Mouse (Mus musculus): Measurements from ENCODE around the gene Icam4. TPM values are rescaled to one million over a fixed set of nuclear protein-coding genes. Genes with fewer than 3 reads are reported as not detected.
A peak's percentile ranks its signal among the peaks of the same experiment; 100 is the strongest.

The Icam4 gene
- polyA plus RNA-seq, 1 experiment from 2014 or later: 172 TPM

DNA sequence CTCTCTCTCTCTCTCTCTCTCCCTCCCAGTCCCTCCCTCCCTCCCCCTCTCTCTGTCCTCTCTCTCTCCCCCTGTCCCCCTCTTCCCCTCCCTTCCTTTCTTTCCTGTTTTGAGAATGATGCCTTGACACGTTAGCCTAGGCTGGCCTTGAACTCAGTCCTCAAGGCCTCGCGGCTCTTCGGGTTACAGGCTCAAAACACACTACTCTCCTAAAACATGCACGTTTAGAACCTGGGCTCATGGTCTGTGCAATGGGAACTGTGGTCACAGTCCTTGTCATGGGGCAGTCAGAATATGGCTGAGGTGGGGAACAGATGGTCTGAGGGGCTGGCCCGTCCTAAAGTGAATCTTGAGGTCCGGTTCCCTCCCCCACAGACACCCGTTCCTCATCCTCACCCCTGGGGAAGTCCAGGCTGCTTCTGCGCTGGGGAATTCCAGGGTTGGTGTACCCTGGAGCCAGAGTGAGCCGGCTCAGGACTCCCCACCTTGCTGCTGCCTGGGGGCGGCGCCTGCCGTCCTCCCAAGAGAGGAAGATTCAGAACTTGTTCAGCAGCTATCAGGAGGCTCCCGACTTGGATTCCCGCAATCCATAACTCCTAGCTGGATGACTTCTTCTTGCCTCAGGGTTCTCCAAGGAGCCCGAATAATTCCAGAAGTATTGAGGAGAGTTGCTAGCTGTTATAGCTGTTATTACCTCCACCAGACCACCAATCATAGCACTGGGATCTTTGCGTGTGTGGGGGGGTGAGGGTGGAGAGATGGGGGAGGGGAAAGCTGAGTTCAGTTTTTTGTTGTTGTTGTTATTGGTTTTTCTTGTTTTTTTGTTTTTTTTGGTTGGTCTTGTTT is 12.6 kb upstream of the Icam4 start:
- H3K36me3 ChIP-seq (ENCODE audit: control insufficient read depth, insufficient read depth): no peaks in the 10 kb centered on the region
- H3K4me1 ChIP-seq (ENCODE audit: control insufficient read depth, low read depth, low read length): peaks cover 25% of the 10 kb centered on the region
- no peak for ATAC-seq (ENCODE audit: low read depth)
- H3K27ac ChIP-seq (ENCODE audit: low read length): no peak overlapping the region
- peak overlapping the region; percentile 67 for H3K4me2 ChIP-seq (ENCODE audit: low read depth, low read length)
- WGBS (ENCODE audit: insufficient replicate concordance): 3% methylated on average over 17 of the region's 17 CpGs
- H3K4me3 ChIP-seq (ENCODE audit: low read depth, low read length): peak overlapping the region; percentile 58
- peaks cover 41% of the 10 kb centered on the region for H3K27me3 ChIP-seq (ENCODE audit: control insufficient read depth, insufficient read depth, low read depth, low read length)
- no peaks in the 10 kb centered on the region for H3K9me3 ChIP-seq (replicated peaks; ENCODE audit: control insufficient read depth, low read length)
- H3K9ac ChIP-seq (ENCODE audit: low read depth, low read length): no peak overlapping the region; the same call in 1 of the 2 replicates

DNA sequence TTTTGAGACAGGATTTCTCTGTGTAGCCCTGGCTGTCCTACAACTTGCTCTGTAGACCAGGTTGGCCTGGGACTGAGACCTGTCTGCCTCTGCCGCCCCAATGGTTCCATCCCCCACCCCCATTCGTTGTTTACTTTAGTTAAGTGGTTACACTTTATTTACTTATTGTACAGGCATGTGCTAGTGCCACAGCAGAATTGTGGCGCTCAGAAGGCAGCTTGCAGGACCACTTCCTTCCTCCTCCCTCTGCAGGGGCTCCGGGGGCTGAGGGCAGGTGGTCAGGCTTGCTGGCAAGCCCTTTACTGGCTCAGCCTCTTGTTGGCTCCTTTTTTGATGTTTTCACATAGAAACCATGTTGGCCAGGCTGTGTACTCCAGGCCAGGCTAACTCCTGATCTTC is 12.0 kb upstream of the Icam4 start:
- Histone ChIP-seq H3K36me3 (ENCODE audit: control insufficient read depth, insufficient read depth) (no peaks in the 10 kb centered on the region), H3K27me3 (ENCODE audit: control insufficient read depth, insufficient read depth, low read depth, low read length) (peaks cover 41% of the 10 kb centered on the region), H3K4me1 (ENCODE audit: control insufficient read depth, low read depth, low read length) (peaks cover 19% of the 10 kb centered on the region), H3K4me3 (ENCODE audit: low read depth, low read length) (no peak overlapping the region), H3K9me3 (replicated peaks; ENCODE audit: control insufficient read depth, low read length) (no peaks in the 10 kb centered on the region), H3K9ac (ENCODE audit: low read depth, low read length) (no peak overlapping the region), H3K27ac (ENCODE audit: low read length) (no peak overlapping the region), H3K4me2 (ENCODE audit: low read depth, low read length) (no peak overlapping the region)
- 19% methylated on average over 4 of the region's 4 CpGs for WGBS (ENCODE audit: insufficient replicate concordance)
- no peak for ATAC-seq (ENCODE audit: low read depth)

DNA sequence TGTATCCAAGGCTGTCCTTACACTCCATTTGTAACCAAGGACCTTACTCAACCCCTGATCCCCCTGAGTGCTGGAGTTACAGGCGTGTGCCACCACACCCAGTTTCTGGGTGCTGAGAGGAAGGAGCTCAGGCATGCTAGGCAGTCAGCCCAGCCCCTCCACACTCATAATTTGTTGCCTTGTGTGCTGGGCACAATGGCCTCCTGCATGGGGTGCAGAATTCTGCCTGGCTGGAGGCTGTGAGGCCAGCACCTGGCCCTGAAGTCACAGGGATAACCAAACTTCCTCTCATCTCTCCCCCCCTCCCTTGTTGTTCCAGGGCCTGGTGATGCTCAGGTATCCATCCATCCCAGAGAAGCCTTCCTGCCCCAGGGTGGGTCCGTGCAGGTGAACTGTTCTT is 10.6 kb upstream of the Icam4 start:
- Histone ChIP-seq H3K9me3 (replicated peaks; ENCODE audit: control insufficient read depth, low read length) (no peaks in the 10 kb centered on the region), H3K4me1 (ENCODE audit: control insufficient read depth, low read depth, low read length) (peaks cover 17% of the 10 kb centered on the region), H3K36me3 (ENCODE audit: control insufficient read depth, insufficient read depth) (no peaks in the 10 kb centered on the region), H3K4me2 (ENCODE audit: low read depth, low read length) (no peak overlapping the region), H3K27me3 (ENCODE audit: control insufficient read depth, insufficient read depth, low read depth, low read length) (peaks cover 41% of the 10 kb centered on the region), H3K9ac (ENCODE audit: low read depth, low read length) (no peak overlapping the region), H3K4me3 (ENCODE audit: low read depth, low read length) (no peak overlapping the region), H3K27ac (ENCODE audit: low read length) (no peak overlapping the region)
- WGBS (ENCODE audit: insufficient replicate concordance): 45% methylated on average over 2 of the region's 2 CpGs
- ATAC-seq (ENCODE audit: low read depth): no peak

DNA sequence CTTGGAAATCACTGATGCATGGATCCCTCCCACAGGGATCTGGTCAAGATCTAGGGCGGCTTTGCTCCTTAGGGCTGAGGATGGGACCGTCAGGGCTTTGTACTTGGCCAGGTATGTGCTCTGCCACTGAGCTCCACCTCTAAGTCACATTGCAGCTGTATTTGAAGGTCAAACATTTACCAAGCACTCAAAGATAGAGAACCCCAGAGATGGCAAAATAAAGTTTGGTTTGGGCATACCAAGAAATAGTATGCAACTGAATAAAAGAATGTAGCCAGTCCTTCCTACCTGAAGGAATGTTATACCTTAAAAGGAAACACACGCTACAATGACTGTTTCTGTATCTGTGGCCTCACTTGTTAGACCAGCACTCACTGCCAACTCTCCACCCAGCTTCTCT is 7.8 kb upstream of the Icam4 start:
- H3K4me2 ChIP-seq (ENCODE audit: low read depth, low read length): no peak overlapping the region
- ATAC-seq (ENCODE audit: low read depth): no peak
- no peak overlapping the region for H3K4me3 ChIP-seq (ENCODE audit: low read depth, low read length)
- no peaks in the 10 kb centered on the region for H3K36me3 ChIP-seq (ENCODE audit: control insufficient read depth, insufficient read depth)
- H3K27ac ChIP-seq (ENCODE audit: low read length): no peak overlapping the region
- no peak overlapping the region for H3K9ac ChIP-seq (ENCODE audit: low read depth, low read length)
- WGBS (ENCODE audit: insufficient replicate concordance): 78% methylated on average over 3 of the region's 3 CpGs
- no peaks in the 10 kb centered on the region for H3K9me3 ChIP-seq (replicated peaks; ENCODE audit: control insufficient read depth, low read length)
- H3K27me3 ChIP-seq (ENCODE audit: control insufficient read depth, insufficient read depth, low read depth, low read length): peaks cover 16% of the 10 kb centered on the region
- peaks cover 3% of the 10 kb centered on the region; the same call in 1 of the 2 replicates for H3K4me1 ChIP-seq (ENCODE audit: control insufficient read depth, low read depth, low read length)

DNA sequence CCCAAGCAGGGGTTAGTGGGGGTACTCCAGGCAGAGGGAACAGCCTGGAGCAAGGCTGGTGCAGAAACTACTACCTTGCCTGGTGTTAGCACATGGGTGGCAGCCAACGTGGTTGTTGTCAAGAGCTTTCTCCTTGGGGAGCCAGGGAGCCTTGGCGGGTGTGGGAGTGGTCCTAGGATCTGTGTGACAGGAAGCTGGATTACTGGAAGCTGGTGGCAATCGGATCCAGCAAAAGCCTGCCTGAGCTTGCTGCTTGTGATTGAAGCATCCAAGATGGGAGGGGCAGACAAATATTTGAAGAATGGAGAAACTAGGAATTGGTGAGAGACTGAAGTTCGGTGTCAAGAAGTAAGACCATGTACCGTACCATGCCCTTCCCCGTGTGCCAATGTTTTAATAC is 6.9 kb upstream of the Icam4 start:
- H3K9me3 ChIP-seq (replicated peaks; ENCODE audit: control insufficient read depth, low read length): no peaks in the 10 kb centered on the region
- H3K4me3 ChIP-seq (ENCODE audit: low read depth, low read length): no peak overlapping the region
- no peaks in the 10 kb centered on the region for H3K36me3 ChIP-seq (ENCODE audit: control insufficient read depth, insufficient read depth)
- H3K27me3 ChIP-seq (ENCODE audit: control insufficient read depth, insufficient read depth, low read depth, low read length): peaks cover 6% of the 10 kb centered on the region
- H3K4me1 ChIP-seq (ENCODE audit: control insufficient read depth, low read depth, low read length): peaks cover 3% of the 10 kb centered on the region; the same call in 1 of the 2 replicates
- no peak overlapping the region for H3K27ac ChIP-seq (ENCODE audit: low read length)
- H3K4me2 ChIP-seq (ENCODE audit: low read depth, low read length): no peak overlapping the region
- 71% methylated on average over 6 of the region's 6 CpGs for whole genome bisulfite sequencing (ENCODE audit: insufficient replicate concordance)
- no peak overlapping the region for H3K9ac ChIP-seq (ENCODE audit: low read depth, low read length)
- no peak for ATAC-seq (ENCODE audit: low read depth)

DNA sequence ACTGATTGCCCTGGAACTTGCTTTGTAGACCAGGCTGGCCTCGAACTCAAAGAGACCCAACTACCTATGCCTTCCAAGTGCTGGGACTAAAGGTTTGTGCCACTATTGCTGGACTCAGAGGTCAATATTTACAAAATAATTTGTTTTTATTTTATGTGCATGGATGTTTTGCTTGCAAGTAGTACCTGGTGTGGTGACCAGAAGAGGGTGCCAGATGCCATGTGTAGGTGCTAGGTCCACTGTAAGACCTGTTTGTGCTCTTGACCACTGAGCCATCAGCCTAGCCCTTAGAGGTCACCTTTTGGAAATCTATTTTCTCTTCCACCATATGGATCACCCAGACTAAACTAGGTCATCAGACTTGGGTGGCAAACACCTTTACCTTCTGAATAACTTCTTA is 6.4 kb upstream of the Icam4 start:
- H3K4me3 ChIP-seq (ENCODE audit: low read depth, low read length): no peak overlapping the region
- 58% methylated on average over 1 of the region's 1 CpGs for WGBS (ENCODE audit: insufficient replicate concordance)
- peaks cover 6% of the 10 kb centered on the region for H3K4me1 ChIP-seq (ENCODE audit: control insufficient read depth, low read depth, low read length)
- ATAC-seq (ENCODE audit: low read depth): no peak
- H3K27me3 ChIP-seq (ENCODE audit: control insufficient read depth, insufficient read depth, low read depth, low read length): peaks cover 2% of the 10 kb centered on the region; the same call in 1 of the 2 replicates
- no peaks in the 10 kb centered on the region for H3K9me3 ChIP-seq (replicated peaks; ENCODE audit: control insufficient read depth, low read length)
- no peak overlapping the region for H3K9ac ChIP-seq (ENCODE audit: low read depth, low read length)
- no peak overlapping the region for H3K4me2 ChIP-seq (ENCODE audit: low read depth, low read length)
- H3K27ac ChIP-seq (ENCODE audit: low read length): no peak overlapping the region
- no peaks in the 10 kb centered on the region for H3K36me3 ChIP-seq (ENCODE audit: control insufficient read depth, insufficient read depth)

DNA sequence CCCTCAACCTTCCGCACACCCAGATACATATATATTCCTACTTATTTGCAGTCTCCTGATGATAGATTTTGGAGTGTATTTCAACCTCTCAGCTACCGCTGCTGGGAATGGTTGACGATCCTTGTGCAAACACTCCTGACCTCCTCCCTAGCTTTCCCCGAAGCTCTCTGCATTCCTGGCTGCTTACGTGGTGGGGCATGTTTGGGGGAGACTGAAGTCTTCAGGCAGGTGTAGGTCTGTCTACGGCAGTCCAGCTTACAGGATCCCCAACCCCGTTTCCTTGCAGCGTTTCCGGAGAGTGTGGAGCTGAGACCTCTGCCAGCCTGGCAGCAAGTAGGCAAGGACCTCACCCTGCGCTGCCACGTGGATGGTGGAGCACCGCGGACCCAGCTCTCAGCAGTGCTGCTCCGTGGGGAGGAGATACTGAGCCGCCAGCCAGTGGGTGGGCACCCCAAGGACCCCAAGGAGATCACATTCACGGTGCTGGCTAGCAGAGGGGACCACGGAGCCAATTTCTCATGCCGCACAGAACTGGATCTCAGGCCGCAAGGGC is 3.8 kb upstream of the Icam4 start:
- WGBS (ENCODE audit: insufficient replicate concordance): 79% methylated on average over 19 of the region's 19 CpGs
- H3K36me3 ChIP-seq (ENCODE audit: control insufficient read depth, insufficient read depth): no peaks in the 10 kb centered on the region
- no peak overlapping the region for H3K27ac ChIP-seq (ENCODE audit: low read length)

DNA sequence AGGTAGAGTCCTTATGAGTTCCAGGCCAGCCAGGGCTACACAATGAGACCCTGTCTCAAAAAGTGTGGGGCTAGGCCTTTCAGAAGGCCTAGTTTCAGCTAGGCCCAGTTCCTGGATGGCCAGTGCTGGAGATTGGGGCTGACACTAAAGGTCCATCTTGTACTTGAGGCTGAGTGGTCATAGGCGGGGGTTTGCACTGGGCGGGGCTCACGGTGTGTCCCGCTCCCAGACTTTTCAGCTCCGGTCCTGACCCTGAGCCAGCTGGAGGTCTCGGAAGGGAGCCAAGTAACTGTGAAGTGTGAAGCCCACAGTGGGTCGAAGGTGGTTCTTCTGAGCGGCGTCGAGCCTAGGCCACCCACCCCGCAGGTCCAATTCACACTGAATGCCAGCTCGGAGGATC is 2.3 kb upstream of the Icam4 start:
- ATAC-seq (ENCODE audit: low read depth): no peak
- no peaks in the 10 kb centered on the region for H3K9me3 ChIP-seq (replicated peaks; ENCODE audit: control insufficient read depth, low read length)
- H3K4me1 ChIP-seq (ENCODE audit: control insufficient read depth, low read depth, low read length): peaks cover 34% of the 10 kb centered on the region
- no peak overlapping the region for H3K4me3 ChIP-seq (ENCODE audit: low read depth, low read length)
- no peak overlapping the region for H3K9ac ChIP-seq (ENCODE audit: low read depth, low read length)
- H3K36me3 ChIP-seq (ENCODE audit: control insufficient read depth, insufficient read depth): no peaks in the 10 kb centered on the region
- peaks cover 2% of the 10 kb centered on the region for H3K27me3 ChIP-seq (ENCODE audit: control insufficient read depth, insufficient read depth, low read depth, low read length)
- WGBS (ENCODE audit: insufficient replicate concordance): 84% methylated on average over 12 of the region's 12 CpGs
- H3K27ac ChIP-seq (ENCODE audit: low read length): peak overlapping the region; percentile 6
- no peak overlapping the region for H3K4me2 ChIP-seq (ENCODE audit: low read depth, low read length)

More for the DNA sequence above, 3.8 kb upstream of the Icam4 start:
- no peak overlapping the region for H3K4me2 ChIP-seq (ENCODE audit: low read depth, low read length)
- ATAC-seq (ENCODE audit: low read depth): no peak
- H3K9ac ChIP-seq (ENCODE audit: low read depth, low read length): no peak overlapping the region
- peaks cover 25% of the 10 kb centered on the region for H3K4me1 ChIP-seq (ENCODE audit: control insufficient read depth, low read depth, low read length)
- no peaks in the 10 kb centered on the region for H3K9me3 ChIP-seq (replicated peaks; ENCODE audit: control insufficient read depth, low read length)
- H3K27me3 ChIP-seq (ENCODE audit: control insufficient read depth, insufficient read depth, low read depth, low read length): no peaks in the 10 kb centered on the region
- no peak overlapping the region for H3K4me3 ChIP-seq (ENCODE audit: low read depth, low read length)

DNA sequence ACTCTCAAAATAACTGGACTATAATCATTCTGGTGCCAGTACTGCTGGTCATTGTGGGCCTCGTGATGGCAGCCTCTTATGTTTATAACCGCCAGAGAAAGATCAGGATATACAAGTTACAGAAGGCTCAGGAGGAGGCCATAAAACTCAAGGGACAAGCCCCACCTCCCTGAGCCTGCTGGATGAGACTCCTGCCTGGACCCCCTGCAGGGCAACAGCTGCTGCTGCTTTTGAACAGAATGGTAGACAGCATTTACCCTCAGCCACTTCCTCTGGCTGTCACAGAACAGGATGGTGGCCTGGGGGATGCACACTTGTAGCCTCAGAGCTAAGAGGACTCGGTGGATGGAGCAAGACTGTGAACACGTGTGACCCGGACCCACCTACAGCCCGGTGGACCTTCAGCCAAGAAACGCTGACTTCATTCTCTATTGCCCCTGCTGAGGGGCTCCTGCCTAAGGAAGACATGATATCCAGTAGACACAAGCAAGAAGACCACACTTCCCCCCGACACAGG is 1.3 kb upstream of the Icam4 start:
- Histone ChIP-seq H3K9ac (ENCODE audit: low read depth, low read length) (peak overlapping the region; percentile 21; the same call in 1 of the 2 replicates), H3K4me1 (ENCODE audit: control insufficient read depth, low read depth, low read length) (peaks cover 44% of the 10 kb centered on the region), H3K9me3 (replicated peaks; ENCODE audit: control insufficient read depth, low read length) (no peaks in the 10 kb centered on the region), H3K4me2 (ENCODE audit: low read depth, low read length) (no peak overlapping the region), H3K4me3 (ENCODE audit: low read depth, low read length) (no peak overlapping the region), H3K36me3 (ENCODE audit: control insufficient read depth, insufficient read depth) (no peaks in the 10 kb centered on the region), H3K27ac (ENCODE audit: low read length) (peak overlapping the region; percentile 96), H3K27me3 (ENCODE audit: control insufficient read depth, insufficient read depth, low read depth, low read length) (peaks cover 12% of the 10 kb centered on the region)
- WGBS (ENCODE audit: insufficient replicate concordance): 72% methylated on average over 8 of the region's 8 CpGs
- no peak for ATAC-seq (ENCODE audit: low read depth)

Measured in liver, embryonic 16.5 days (tissue).